Mouse (Mus musculus): ENCODE data around the gene Lrcol1.
A peak's percentile ranks its signal among the peaks of the same experiment; 100 is the strongest.

Gene Lrcol1

GRCm38 (mm10) chr5:110345553-110345952 is 1.0 kb downstream of the Lrcol1 start:
- TF ChIP-seq NANOG (IDR thresholded peaks at IDR 0.05; ENCODE audit: borderline replicate concordance, low read length) (no peak), POU5F1 (IDR thresholded peaks at IDR 0.05; ENCODE audit: borderline replicate concordance, low read length) (no peak), CTCF (conservative IDR thresholded peaks at IDR 0.05; ENCODE audit: low read length) (no peak)
- Histone ChIP-seq H3K36me3 (ENCODE audit: insufficient read depth, low read length) (peaks cover 15% of the 10 kb centered on the region), H3K4me3 (replicated peaks; ENCODE audit: low read length) (no peak overlapping the region), H3K27me3 (ENCODE audit: insufficient read depth, low read length) (peaks cover 39% of the 10 kb centered on the region), H3K9me3 (ENCODE audit: low read length) (no peaks in the 10 kb centered on the region), H3K4me1 (replicated peaks; ENCODE audit: low read depth, low read length) (peaks cover 40% of the 10 kb centered on the region)

DNA sequence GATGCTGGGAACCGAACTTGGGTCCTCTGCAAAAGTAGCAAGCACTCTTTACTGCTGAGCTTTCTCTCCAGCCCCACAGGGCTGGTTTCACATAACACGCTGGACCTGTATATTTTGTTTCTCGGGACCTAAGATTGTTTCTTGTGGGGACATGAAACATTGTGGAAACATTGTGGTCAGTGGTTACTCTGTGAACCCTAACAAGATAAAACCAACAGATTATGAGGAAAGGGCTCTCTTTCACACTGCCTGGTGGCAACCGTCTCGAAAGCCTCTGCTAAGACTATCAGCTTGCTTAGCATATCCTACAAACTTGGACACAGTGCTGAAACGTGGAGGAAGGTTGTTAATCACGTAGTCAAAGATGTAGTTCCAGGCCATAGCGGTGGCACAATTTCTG is 2.5 kb downstream of the Lrcol1 start:
- Histone ChIP-seq H3K4me3 (replicated peaks; ENCODE audit: low read length) (no peak overlapping the region), H3K27me3 (ENCODE audit: insufficient read depth, low read length) (peaks cover 25% of the 10 kb centered on the region), H3K4me1 (replicated peaks; ENCODE audit: low read depth, low read length) (peaks cover 37% of the 10 kb centered on the region), H3K9me3 (ENCODE audit: low read length) (no peaks in the 10 kb centered on the region), H3K36me3 (ENCODE audit: insufficient read depth, low read length) (peaks cover under 1% of the 10 kb centered on the region; the same call in 1 of the 2 replicates)
- TF ChIP-seq NANOG (IDR thresholded peaks at IDR 0.05; ENCODE audit: borderline replicate concordance, low read length) (no peak), CTCF (conservative IDR thresholded peaks at IDR 0.05; ENCODE audit: low read length) (no peak), POU5F1 (IDR thresholded peaks at IDR 0.05; ENCODE audit: borderline replicate concordance, low read length) (no peak)

DNA sequence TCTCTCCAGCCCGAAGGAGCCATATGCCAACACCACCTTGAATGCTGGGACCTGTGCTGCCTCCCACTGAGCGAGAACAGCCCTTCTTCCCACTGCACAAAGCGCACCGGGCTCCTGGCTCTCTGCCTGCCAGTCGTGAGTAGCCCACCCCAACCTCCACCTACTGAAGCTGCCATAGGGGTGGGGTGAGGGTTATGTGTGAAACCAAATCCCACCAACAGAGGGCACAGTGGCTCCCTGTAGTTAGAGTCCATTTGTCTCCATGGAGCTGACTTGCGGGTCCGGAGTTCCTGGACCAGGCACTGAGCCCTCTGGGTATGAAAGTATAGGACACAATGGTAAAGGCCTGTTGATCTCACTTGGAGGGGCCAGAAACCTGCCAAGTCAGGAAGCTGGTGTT is 10.2 kb downstream of the Lrcol1 start:
- TF ChIP-seq NANOG (IDR thresholded peaks at IDR 0.05; ENCODE audit: borderline replicate concordance, low read length), result no peak
- no peak for TF ChIP-seq POU5F1 (IDR thresholded peaks at IDR 0.05; ENCODE audit: borderline replicate concordance, low read length)
- TF ChIP-seq CTCF (conservative IDR thresholded peaks at IDR 0.05; ENCODE audit: low read length), result peak; percentile 56
- Histone ChIP-seq H3K36me3 (ENCODE audit: insufficient read depth, low read length) (no peaks in the 10 kb centered on the region), H3K4me1 (replicated peaks; ENCODE audit: low read depth, low read length) (peaks cover 37% of the 10 kb centered on the region), H3K4me3 (replicated peaks; ENCODE audit: low read length) (peak overlapping the region; percentile 50), H3K27me3 (ENCODE audit: insufficient read depth, low read length) (peaks cover 12% of the 10 kb centered on the region; the same call in 1 of the 2 replicates), H3K9me3 (ENCODE audit: low read length) (no peaks in the 10 kb centered on the region)

GRCm38 (mm10) chr5:110357531-110358179 is 13.1 kb downstream of the Lrcol1 start:
- Histone ChIP-seq H3K4me1 (replicated peaks; ENCODE audit: low read depth, low read length) (peaks cover 45% of the 10 kb centered on the region), H3K27me3 (ENCODE audit: insufficient read depth, low read length) (peaks cover 17% of the 10 kb centered on the region; the same call in 1 of the 2 replicates), H3K4me3 (replicated peaks; ENCODE audit: low read length) (no peak overlapping the region), H3K9me3 (ENCODE audit: low read length) (no peaks in the 10 kb centered on the region), H3K36me3 (ENCODE audit: insufficient read depth, low read length) (0 out of 2 replicates have a peak, but pooled peaks cover 4% of the 10 kb centered on the region)
- TF ChIP-seq CTCF (conservative IDR thresholded peaks at IDR 0.05; ENCODE audit: low read length), result peak; percentile 89
- TF ChIP-seq POU5F1 (IDR thresholded peaks at IDR 0.05; ENCODE audit: borderline replicate concordance, low read length), result no peak

- peaks cover 49% of the 10 kb centered on the region for H3K4me1 ChIP-seq (replicated peaks; ENCODE audit: low read depth, low read length)
- H3K9me3 ChIP-seq (ENCODE audit: low read length), result no peaks in the 10 kb centered on the region
- no peak for TF ChIP-seq CTCF (conservative IDR thresholded peaks at IDR 0.05; ENCODE audit: low read length)
- TF ChIP-seq NANOG (IDR thresholded peaks at IDR 0.05; ENCODE audit: borderline replicate concordance, low read length), result no peak
- no peak for TF ChIP-seq POU5F1 (IDR thresholded peaks at IDR 0.05; ENCODE audit: borderline replicate concordance, low read length)
- H3K27me3 ChIP-seq (ENCODE audit: insufficient read depth, low read length), result peaks cover 5% of the 10 kb centered on the region; the same call in 1 of the 2 replicates
- no peak overlapping the region for H3K4me3 ChIP-seq (replicated peaks; ENCODE audit: low read length)
- peaks cover 20% of the 10 kb centered on the region for H3K36me3 ChIP-seq (ENCODE audit: insufficient read depth, low read length)
These were observed 16.9 kb downstream of the Lrcol1 start for GRCm38 (mm10) chr5:110361465-110361864.

DNA sequence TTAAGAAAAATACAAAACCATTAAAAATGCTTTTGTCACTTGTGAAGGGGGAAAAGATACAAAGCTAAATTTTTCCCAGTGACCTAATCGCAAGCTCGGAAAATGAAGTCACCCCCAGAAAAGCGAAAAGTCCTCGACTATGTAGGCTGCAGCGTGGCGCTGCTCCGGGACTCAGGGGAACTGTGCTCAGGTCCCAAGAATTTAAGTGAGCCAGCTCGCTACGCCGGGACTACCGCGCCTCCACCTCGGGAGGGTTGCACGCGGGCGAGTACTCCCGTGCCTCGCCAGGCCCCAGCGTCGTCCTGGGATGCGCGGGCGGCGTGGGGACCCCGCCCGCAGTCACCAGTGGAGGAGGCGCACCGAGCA is 18.3 kb downstream of the Lrcol1 start:
- Histone ChIP-seq H3K27me3 (ENCODE audit: insufficient read depth, low read length) (peaks cover 5% of the 10 kb centered on the region; the same call in 1 of the 2 replicates), H3K4me1 (replicated peaks; ENCODE audit: low read depth, low read length) (peaks cover 47% of the 10 kb centered on the region), H3K36me3 (ENCODE audit: insufficient read depth, low read length) (peaks cover 32% of the 10 kb centered on the region), H3K4me3 (replicated peaks; ENCODE audit: low read length) (peak overlapping the region; percentile 86), H3K9me3 (ENCODE audit: low read length) (no peaks in the 10 kb centered on the region)
- no peak for TF ChIP-seq CTCF (conservative IDR thresholded peaks at IDR 0.05; ENCODE audit: low read length)
- no peak for TF ChIP-seq NANOG (IDR thresholded peaks at IDR 0.05; ENCODE audit: borderline replicate concordance, low read length)
- TF ChIP-seq POU5F1 (IDR thresholded peaks at IDR 0.05; ENCODE audit: borderline replicate concordance, low read length), result no peak

DNA sequence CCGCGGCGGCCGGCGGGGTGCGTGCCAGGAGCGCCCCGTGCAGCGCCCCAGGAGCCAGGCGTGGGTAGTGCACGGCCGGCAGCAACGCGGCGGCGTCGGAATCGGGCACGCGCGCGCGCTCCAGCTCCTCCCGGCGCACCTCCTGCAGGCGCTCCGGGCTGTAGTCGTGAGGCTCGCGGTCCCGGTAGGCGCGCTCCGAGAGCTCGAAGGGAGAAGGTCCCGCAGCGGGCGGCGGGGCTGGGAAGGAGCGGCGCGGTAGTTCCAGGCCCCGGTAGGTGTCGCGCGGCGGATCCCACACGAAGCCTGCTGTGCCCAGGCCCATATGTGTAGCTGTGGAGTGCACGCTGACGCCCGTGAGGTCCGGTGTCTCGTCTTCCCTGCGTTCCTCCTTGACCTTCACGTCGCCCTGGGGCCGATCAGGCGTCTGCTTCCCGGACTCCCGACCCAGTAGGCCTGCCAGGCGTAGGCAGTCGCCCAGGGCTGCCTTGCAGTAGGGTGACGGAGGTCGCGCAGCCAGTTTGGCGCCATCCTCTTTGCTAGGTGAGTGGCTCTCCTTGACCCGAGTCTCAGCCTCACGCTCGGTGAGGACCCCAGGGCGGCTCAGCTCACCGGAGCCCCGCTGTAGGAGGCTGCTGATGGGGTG is 18.8 kb downstream of the Lrcol1 start:
- TF ChIP-seq CTCF (conservative IDR thresholded peaks at IDR 0.05; ENCODE audit: low read length), result no peak
- no peak for TF ChIP-seq POU5F1 (IDR thresholded peaks at IDR 0.05; ENCODE audit: borderline replicate concordance, low read length)
- H3K36me3 ChIP-seq (ENCODE audit: insufficient read depth, low read length), result peaks cover 36% of the 10 kb centered on the region
- peaks cover 42% of the 10 kb centered on the region for H3K4me1 ChIP-seq (replicated peaks; ENCODE audit: low read depth, low read length)
- H3K9me3 ChIP-seq (ENCODE audit: low read length), result no peaks in the 10 kb centered on the region
- peak overlapping the region; percentile 86 for H3K4me3 ChIP-seq (replicated peaks; ENCODE audit: low read length)
- H3K27me3 ChIP-seq (ENCODE audit: insufficient read depth, low read length), result peaks cover 5% of the 10 kb centered on the region; the same call in 1 of the 2 replicates

- peaks cover 41% of the 10 kb centered on the region for H3K36me3 ChIP-seq (ENCODE audit: insufficient read depth, low read length)
- H3K4me1 ChIP-seq (replicated peaks; ENCODE audit: low read depth, low read length), result peaks cover 38% of the 10 kb centered on the region
- TF ChIP-seq POU5F1 (IDR thresholded peaks at IDR 0.05; ENCODE audit: borderline replicate concordance, low read length) (no peak), CTCF (conservative IDR thresholded peaks at IDR 0.05; ENCODE audit: low read length) (no peak; the same call in 1 of the 2 replicates), NANOG (IDR thresholded peaks at IDR 0.05; ENCODE audit: borderline replicate concordance, low read length) (no peak)
- H3K4me3 ChIP-seq (replicated peaks; ENCODE audit: low read length), result peak overlapping the region; percentile 86
- H3K27me3 ChIP-seq (ENCODE audit: insufficient read depth, low read length), result peaks cover 5% of the 10 kb centered on the region; the same call in 1 of the 2 replicates
- H3K9me3 ChIP-seq (ENCODE audit: low read length), result no peaks in the 10 kb centered on the region
These were observed 19.5 kb downstream of the Lrcol1 start for GRCm38 (mm10) chr5:110363822-110364545.
